Mouse (Mus musculus) hindbrain, embryonic 11.5 days (tissue): ENCODE measurements around the gene Enpp1. TPM values are rescaled to one million over a fixed set of nuclear protein-coding genes. Genes with fewer than 3 reads are reported as not detected.

Experiments
- ATAC-seq: fragments of 200-750 bp; cut with Nextera tagmentation; 2 replicates; pipeline ENCODE4 v1.8.0; 2017; ENCODE audit warnings: mild to moderate bottlenecking, moderate TSS enrichment, moderate library complexity; ENCODE audit not compliant: low FRiP score
- DNase-seq: peaks from one replicate; pipeline ENCODE4 v3.0.0-alpha.2; 2015; ENCODE audit warnings: low spot score
- H3K27ac ChIP-seq: fragments of 300-500 bp; sonication (generic); 2 replicates; pipeline ENCODE4 v1.5.1; 2014; ENCODE audit warnings: mild to moderate bottlenecking, low read depth, low read length
- H3K27me3 ChIP-seq: fragments of 300-500 bp; sonication (generic); 2 replicates; pipeline ENCODE4 v1.6.1; 2014; ENCODE audit warnings: mild to moderate bottlenecking, low read length, moderate library complexity, mixed read lengths; ENCODE audit not compliant: control insufficient read depth, insufficient read depth
- H3K36me3 ChIP-seq: fragments of 300-500 bp; sonication (generic); 2 replicates; pipeline ENCODE4 v1.6.1; 2014; ENCODE audit warnings: mild to moderate bottlenecking, low read length, moderate library complexity, mixed read lengths; ENCODE audit not compliant: control insufficient read depth, insufficient read depth
- H3K4me1 ChIP-seq: fragments of 300-500 bp; sonication (generic); replicated peaks from 2 replicates; pipeline ENCODE4 v1.6.1; 2014; ENCODE audit warnings: low read length, mixed read lengths; ENCODE audit not compliant: control insufficient read depth, insufficient read depth
- H3K4me2 ChIP-seq: fragments of 300-500 bp; sonication (generic); replicated peaks from 2 replicates; pipeline ENCODE4 v1.6.1; 2014; ENCODE audit warnings: mild to moderate bottlenecking, low read depth, low read length
- H3K4me3 ChIP-seq: fragments of 300-500 bp; sonication (generic); 2 replicates; pipeline ENCODE4 v1.5.1; 2014; ENCODE audit warnings: low read depth, low read length
- H3K9ac ChIP-seq: fragments of 300-500 bp; sonication (generic); 2 replicates; pipeline ENCODE4 v1.6.1; 2014; ENCODE audit warnings: low read depth, low read length
- H3K9me3 ChIP-seq: fragments of 300-500 bp; sonication (generic); 2 replicates; pipeline ENCODE4 v1.6.1; 2016; ENCODE audit warnings: low read length; ENCODE audit not compliant: control insufficient read depth
- WGBS: fragments of 180-500 bp; shearing (Covaris S2); extraction: QIAGEN DNeasy Blood & Tissue Kit; methylation state at CpG from one replicate; pipeline ENCODE4 v1.1.7; 2014; 5-methylcytosine and 5-hydroxymethylcytosine counted together
- polyA plus RNA-seq: library from polyadenylated mRNA; unstranded; fragments of >200 nt; fragmentation: Nextera tagmentation; extraction: Ambion mirVana; gene quantifications from 2 replicates; pipeline ENCODE4 v1.2.1, GENCODE M21; 2014

The Enpp1 gene
- 0.66 and 1.2 TPM in 2 replicates for polyA plus RNA-seq

GRCm38 (mm10) chr10:24711480-24712366 is at the start of gene Enpp1:
Gene Enpp1, minus strand, starts transcription at chr10:24712159.
- peak within 1 kb of the TSS; percentile 99 for H3K4me2 ChIP-seq
- H3K27me3 ChIP-seq = no peaks in the 10 kb centered on the region; the same call in 1 of the 2 replicates
- no peak within 1 kb of the TSS for H3K27ac ChIP-seq
- H3K9me3 ChIP-seq = no peaks in the 10 kb centered on the region
- ATAC-seq (peak; percentile 88), DNase-seq (peak; percentile 67)
- no peaks in the 10 kb centered on the region for H3K4me1 ChIP-seq
- under 1% methylated on average over 79 of the region's 79 CpGs for WGBS
- peak within 1 kb of the TSS; percentile 61 for H3K4me3 ChIP-seq
- no peaks in the 10 kb centered on the region for H3K36me3 ChIP-seq
- peak within 1 kb of the TSS; percentile 47 for H3K9ac ChIP-seq

DNA sequence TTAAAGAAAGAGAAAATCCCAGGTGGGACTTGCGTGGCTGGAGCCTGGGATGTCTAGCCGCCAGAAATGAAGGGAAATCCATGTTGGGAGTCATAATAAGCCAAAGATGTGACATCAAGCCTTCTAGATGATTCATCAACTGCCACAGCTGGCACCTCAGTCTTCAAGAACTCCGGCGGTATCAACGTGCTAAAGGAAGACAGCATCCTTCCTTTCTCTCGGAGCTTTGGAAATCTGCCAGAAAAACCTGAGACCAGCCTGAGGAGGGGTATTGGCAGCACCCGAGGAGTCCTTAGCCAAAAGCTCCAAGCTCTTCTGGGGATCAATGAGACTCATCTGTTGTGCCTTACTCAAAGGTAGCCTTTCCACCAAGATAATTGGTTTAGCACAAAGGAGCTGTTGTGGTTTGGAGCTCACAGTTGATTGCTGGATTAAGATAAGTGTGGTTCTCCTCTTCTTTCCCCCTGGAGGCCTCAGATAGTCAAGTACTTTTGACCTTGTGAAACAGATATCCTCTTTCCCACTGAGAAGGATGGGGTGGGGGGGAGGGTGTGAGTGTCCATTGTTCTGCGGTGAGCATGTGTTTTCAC is 46.5 kb upstream of the Enpp1 start:
- no peak overlapping the region for H3K9ac ChIP-seq
- ATAC-seq (no peak), DNase-seq (no peak)
- no peak overlapping the region for H3K4me2 ChIP-seq
- H3K27ac ChIP-seq = no peak overlapping the region
- H3K9me3 ChIP-seq = no peaks in the 10 kb centered on the region
- no peaks in the 10 kb centered on the region for H3K36me3 ChIP-seq
- WGBS = 79% methylated on average over 8 of the region's 8 CpGs
- H3K4me3 ChIP-seq = no peak overlapping the region
- H3K27me3 ChIP-seq = no peaks in the 10 kb centered on the region
- no peaks in the 10 kb centered on the region for H3K4me1 ChIP-seq

DNA sequence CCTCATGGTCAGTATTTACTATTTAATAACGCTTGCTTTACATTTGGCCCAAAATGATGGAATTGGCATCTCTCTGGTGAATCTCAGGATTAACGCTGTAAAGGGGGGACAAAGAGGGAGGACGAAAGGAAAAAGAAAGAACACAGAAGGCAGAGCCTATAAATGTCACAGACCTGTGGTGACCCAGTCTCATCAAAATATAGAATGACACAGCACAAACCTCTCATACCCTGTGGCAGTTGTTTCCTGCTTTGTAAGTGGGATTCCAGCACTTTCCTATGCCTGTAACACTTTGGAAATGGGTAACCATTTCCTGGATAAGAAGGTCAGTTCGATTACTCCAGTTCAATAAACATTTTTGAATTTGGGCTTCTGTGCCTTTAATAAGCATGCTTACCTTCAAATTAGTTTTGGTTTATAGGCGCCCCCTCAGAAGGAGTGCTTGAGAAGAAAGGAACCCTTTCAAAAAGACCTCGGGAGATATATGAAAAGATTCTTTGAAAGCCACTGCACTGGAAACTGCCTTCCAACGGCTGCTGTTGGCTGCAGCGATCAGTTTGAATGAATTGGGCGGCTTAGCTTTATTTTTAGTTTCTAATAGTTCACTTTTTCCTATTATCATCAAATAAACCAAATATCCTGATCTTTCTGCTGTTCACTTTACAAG is 43.0 kb upstream of the Enpp1 start:
- no peak overlapping the region for H3K4me3 ChIP-seq
- DNase-seq = no peak
- H3K36me3 ChIP-seq = no peaks in the 10 kb centered on the region
- no peaks in the 10 kb centered on the region for H3K27me3 ChIP-seq
- no peak overlapping the region for H3K27ac ChIP-seq
- no peaks in the 10 kb centered on the region for H3K4me1 ChIP-seq
- H3K9ac ChIP-seq = no peak overlapping the region
- 0 out of 2 replicates have a peak overlapping the region, but pooled peaks have one; percentile 5 for H3K4me2 ChIP-seq
- no peaks in the 10 kb centered on the region for H3K9me3 ChIP-seq
- 53% methylated on average over 9 of the region's 9 CpGs for WGBS
- no peak for ATAC-seq

GRCm38 (mm10) chr10:24754251-24754835 is 42.4 kb upstream of the Enpp1 start:
- 56% methylated on average over 11 of the region's 11 CpGs for WGBS
- H3K4me3 ChIP-seq = peak overlapping the region; percentile 13; the same call in 1 of the 2 replicates
- ATAC-seq = no peak

GRCm38 (mm10) chr10:24753536-24754250 is 41.7 kb upstream of the Enpp1 start:
- H3K9me3 ChIP-seq = no peaks in the 10 kb centered on the region
- H3K9ac ChIP-seq = no peak overlapping the region
- H3K27ac ChIP-seq = no peak overlapping the region
- WGBS = 77% methylated on average over 16 of the region's 16 CpGs
- no peaks in the 10 kb centered on the region for H3K27me3 ChIP-seq
- no peaks in the 10 kb centered on the region for H3K4me1 ChIP-seq
- H3K4me3 ChIP-seq = peak overlapping the region; percentile 13; the same call in 1 of the 2 replicates
- H3K36me3 ChIP-seq = no peaks in the 10 kb centered on the region
- no peak for DNase-seq
- no peak for ATAC-seq
- H3K4me2 ChIP-seq = no peak overlapping the region

More at GRCm38 (mm10) chr10:24754251-24754835, 42.4 kb upstream of the Enpp1 start:
- DNase-seq = peak; percentile 23
- Histone ChIP-seq H3K9ac (no peak overlapping the region), H3K36me3 (no peaks in the 10 kb centered on the region), H3K27ac (no peak overlapping the region), H3K27me3 (no peaks in the 10 kb centered on the region), H3K4me2 (peak overlapping the region; percentile 5; the same call in 1 of the 2 replicates), H3K4me1 (no peaks in the 10 kb centered on the region), H3K9me3 (no peaks in the 10 kb centered on the region)

DNA sequence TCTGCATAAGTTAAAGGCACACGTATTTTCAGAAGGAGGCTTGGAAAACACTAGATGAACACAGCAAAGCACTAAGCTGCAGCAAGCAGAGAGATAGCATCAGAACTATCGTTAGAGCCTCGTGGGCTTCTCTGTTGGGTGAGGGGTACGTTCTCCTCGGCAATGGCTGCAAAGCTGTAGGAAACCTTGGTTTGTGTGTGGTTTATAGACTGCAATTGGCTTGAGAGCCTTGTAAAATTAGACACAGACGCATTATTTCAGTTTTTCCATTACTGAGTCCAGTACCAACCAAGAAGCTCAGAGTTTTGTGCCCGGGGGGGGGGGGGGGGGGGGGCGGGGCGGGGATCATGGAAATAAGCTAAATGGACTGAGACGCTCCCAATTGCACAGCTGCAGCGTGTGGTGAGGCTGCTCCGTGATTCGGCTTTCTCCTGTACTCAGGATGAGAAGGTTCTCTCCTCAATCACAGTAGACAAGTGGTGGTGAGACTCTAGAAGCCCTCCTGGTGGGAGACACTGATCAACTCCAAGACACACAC is 31.1 kb upstream of the Enpp1 start:
- Histone ChIP-seq H3K36me3 (no peaks in the 10 kb centered on the region), H3K9me3 (no peaks in the 10 kb centered on the region), H3K27me3 (no peaks in the 10 kb centered on the region), H3K4me2 (no peak overlapping the region), H3K27ac (no peak overlapping the region), H3K9ac (no peak overlapping the region), H3K4me1 (no peaks in the 10 kb centered on the region), H3K4me3 (no peak overlapping the region)
- ATAC-seq = no peak
- WGBS = 87% methylated on average over 12 of the region's 13 CpGs
- DNase-seq = no peak

DNA sequence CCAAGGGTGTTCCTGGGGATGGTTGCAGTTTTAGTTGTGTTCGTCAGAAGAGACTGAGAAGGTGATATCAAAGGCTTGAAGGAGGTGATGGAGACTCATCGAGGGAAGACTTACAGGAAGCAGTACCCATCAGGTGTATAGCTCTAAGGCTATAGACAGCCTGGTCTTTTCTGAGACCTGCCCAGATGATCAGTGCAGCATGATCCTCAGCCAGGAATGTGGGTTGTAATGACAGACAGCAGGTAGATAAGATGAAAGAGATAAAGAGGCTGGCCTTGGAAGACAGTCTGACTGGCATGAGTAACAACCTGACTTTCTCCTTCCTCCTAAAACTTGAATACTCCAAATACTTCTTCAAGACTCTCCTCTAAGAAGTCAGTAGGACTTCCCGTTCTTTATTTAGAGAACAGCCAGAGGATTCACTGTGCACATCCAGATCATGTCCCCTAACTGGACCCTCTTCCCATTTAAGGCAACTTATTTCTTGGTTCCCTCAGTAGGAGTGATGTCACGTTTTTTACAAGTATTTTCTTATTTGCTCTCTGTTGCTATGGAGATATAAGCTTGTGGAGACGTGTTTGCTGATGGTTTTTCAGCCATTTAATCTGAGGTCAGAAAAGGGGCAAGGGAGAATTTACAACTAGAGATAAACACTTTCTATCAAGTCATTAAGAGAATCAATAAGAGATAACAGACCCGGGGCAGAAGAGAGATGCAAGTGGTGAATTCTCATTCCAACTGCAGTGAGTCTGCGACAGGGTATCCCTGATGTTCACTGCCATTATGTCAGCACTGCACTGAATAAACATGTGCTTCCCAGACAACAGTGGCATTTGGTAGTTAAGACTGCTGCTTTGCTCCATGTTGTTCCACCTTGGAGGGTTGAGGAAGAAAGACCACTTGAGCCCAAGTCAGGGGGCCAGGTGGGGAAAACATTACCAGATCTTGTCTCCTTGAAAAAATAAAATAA is 29.6 kb upstream of the Enpp1 start:
- WGBS = 76% methylated on average over 7 of the region's 7 CpGs
- Histone ChIP-seq H3K4me3 (no peak overlapping the region), H3K27me3 (no peaks in the 10 kb centered on the region), H3K4me1 (no peaks in the 10 kb centered on the region), H3K9me3 (no peaks in the 10 kb centered on the region), H3K9ac (no peak overlapping the region), H3K36me3 (no peaks in the 10 kb centered on the region), H3K27ac (no peak overlapping the region), H3K4me2 (no peak overlapping the region)
- ATAC-seq = no peak
- DNase-seq = no peak
